Mouse (Mus musculus) thymus, postnatal 0 days (tissue): ENCODE data around the gene Tmprss3. TPM values are rescaled to one million over a fixed set of nuclear protein-coding genes. Genes with fewer than 3 reads are reported as not detected.
A peak's percentile ranks its signal among the peaks of the same experiment; 100 is the strongest.

Source experiments
- DNase-seq: peaks from one replicate; pipeline ENCODE4 v3.0.0-alpha.2; 2015; ENCODE audit warnings: low spot score
- polyA plus RNA-seq: library from polyadenylated mRNA; unstranded; fragments of >200 nt; fragmentation: Nextera tagmentation; extraction: Ambion mirVana; gene quantifications from 2 replicates; pipeline ENCODE4 v1.2.1, GENCODE M21; 2015

Tmprss3 gene
- polyA plus RNA-seq, 1 experiment from 2014 or later, result 0.25 TPM

DNA sequence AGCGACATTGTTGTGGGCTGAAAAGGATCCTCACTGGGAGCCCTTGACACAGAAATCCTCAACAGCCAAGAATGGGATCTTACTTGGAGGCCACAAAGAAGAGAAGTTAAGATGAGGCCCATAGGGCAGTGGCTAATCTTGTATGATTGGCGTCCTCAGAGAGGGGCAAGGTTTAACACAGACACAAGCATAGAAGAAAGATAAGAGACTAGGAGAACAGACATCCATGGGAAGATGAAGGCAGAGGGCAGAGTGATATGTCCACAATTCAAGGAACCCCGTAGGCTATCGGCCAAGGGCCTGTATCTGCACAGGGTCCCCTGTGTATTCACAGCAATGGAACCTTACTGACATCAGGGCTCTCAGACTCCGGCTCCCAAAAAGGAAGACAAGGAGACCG, 3.6 kb downstream of the Tmprss3 start:
- DNase-seq, result no peak

- DNase-seq, result no peak
Measured at GRCm38 (mm10) chr17:31193360-31193759, 5.4 kb downstream of the Tmprss3 start.

- no peak for DNase-seq
Measured at GRCm38 (mm10) chr17:31192663-31193062, 6.1 kb downstream of the Tmprss3 start.

- no peak for DNase-seq
Measured at GRCm38 (mm10) chr17:31191825-31192224, 7.0 kb downstream of the Tmprss3 start.

- DNase-seq, result peak; percentile 84
Measured at GRCm38 (mm10) chr17:31187370-31187769, 11.4 kb downstream of the Tmprss3 start.

GRCm38 (mm10) chr17:31184269-31184990, 14.3 kb downstream of the Tmprss3 start:
- peak; percentile 52 for DNase-seq

DNA sequence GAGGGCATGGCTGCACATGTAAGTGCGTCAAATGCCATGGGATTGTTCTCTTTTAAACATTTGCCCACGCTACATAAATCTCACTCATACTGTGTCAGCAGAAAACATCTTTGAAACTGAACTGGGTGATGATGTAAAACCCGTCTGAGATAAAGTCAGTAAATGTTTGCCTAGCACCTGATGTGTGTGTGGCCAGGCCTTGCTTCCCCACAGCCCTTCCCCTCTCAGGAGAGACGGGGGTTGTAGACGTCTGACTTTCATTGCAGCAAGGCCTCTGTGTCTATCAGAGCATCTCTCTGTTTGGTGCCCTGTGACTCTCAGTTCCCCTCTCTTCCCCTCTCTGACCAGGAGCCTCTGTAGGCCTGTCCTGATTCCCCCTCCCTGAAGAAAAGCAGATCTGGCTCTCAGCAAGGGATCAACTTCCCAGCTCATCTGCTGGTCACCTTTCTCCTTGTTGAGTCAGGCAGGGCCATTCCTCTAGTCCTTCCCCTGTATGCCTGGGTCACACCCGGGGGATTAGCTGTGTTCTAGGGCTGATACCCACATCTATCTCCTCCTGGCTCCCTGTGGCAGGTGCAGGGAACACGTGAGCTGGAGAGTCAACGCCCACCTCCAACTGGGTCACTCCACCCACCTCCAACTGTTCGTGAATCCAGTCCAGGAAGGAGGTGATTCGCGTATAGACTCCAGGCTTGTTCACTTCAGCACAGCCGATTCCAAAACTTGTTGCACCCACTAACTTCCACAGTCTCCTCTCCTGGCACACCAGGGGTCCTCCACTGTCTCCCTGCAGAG, 15.4 kb downstream of the Tmprss3 start:
- DNase-seq, result peak; percentile 58

DNA sequence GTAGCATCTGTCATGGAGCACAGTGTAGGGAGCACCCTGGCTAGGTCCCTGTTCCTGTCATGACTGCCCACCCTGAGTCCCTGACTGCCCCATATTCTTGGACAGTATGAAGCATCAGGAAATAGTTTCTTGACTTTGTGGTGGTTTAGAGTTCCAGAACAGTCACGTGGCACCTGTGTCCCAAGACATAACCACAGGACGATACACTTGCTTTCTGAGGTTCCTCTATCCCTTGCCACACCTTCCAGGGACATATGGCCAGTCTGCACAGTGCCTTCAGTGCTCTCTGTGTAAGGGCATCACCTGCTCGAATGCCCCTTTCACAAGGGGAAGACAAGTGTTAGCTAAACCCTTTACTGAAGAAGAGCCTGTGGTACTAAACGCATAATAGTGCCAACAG, 17.3 kb downstream of the Tmprss3 start:
- DNase-seq, result no peak

- DNase-seq, result peak; percentile 87
Measured at GRCm38 (mm10) chr17:31176321-31176720, 22.5 kb downstream of the Tmprss3 start.

DNA sequence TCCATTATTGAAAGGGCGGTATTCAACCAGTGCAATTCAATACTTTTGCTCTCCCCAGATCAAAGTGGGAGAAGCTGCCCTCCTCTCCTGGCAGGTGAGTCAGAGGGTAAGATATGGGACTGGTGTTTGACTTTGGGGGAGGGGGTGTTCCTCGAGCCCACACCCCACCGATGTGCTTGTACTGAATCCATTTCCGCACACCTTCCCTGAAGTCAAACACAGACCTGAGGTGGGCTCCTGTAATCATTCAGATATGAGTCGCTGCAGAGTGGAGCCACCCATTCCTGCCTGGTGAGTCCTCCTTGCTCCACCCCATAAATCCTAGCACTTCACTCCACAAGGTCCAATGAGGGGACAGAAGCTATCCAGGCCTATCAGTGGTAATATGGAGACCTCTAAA, 29.0 kb downstream of the Tmprss3 start:
- no peak for DNase-seq

DNA sequence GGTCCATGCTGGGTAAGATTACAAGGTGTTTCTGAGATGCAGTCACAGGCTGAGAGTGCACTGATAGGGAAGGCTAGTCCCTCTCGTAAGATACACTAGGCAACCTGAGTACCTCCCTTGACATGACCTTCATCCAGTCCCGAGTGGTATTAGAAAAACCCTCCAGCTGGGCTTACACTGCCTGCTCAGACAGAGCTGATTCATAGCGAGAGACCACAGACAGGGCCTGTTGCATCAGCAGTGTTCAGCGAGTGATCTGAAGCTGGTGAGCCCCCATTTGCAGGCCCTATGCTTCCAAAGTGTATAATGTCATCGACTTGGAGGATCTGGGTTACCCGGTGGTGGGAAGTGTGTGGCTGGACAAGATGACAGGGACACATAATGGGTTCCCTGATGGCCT, 33.6 kb downstream of the Tmprss3 start, which contains the start of gene Tff1:
Gene Tff1, minus strand, starts transcription at position 151 of the 400 bp plus-strand sequence.
- no peak for DNase-seq

- peak; percentile 83 for DNase-seq
Measured at GRCm38 (mm10) chr17:31163821-31164220, 35.0 kb downstream of the Tmprss3 start.

- DNase-seq, result no peak
Measured at GRCm38 (mm10) chr17:31162607-31163006, 36.2 kb downstream of the Tmprss3 start.

GRCm38 (mm10) chr17:31160291-31160690, 38.5 kb downstream of the Tmprss3 start:
- DNase-seq, result no peak

DNA sequence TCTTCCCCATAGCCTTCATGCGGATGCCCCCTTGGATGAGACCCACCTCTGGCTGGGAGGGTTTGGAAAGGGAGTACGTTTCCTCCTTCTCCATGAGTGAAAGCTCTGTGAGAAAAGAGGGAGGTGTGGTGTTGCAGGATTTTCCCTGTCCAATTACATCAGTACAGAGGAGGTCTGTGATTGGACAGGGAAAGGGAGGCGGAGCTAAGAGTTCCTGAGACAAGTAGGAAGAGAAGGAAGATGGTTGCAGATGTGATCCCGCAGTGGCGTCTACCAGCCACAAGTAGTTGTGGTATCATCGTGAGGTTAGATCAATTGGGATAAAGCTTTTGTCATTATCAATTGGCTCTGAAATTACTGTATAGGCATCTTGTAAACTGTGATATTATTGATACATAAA, 40.9 kb downstream of the Tmprss3 start:
- no peak for DNase-seq

GRCm38 (mm10) chr17:31153785-31154184, 45.0 kb downstream of the Tmprss3 start:
- peak; percentile 63 for DNase-seq

DNA sequence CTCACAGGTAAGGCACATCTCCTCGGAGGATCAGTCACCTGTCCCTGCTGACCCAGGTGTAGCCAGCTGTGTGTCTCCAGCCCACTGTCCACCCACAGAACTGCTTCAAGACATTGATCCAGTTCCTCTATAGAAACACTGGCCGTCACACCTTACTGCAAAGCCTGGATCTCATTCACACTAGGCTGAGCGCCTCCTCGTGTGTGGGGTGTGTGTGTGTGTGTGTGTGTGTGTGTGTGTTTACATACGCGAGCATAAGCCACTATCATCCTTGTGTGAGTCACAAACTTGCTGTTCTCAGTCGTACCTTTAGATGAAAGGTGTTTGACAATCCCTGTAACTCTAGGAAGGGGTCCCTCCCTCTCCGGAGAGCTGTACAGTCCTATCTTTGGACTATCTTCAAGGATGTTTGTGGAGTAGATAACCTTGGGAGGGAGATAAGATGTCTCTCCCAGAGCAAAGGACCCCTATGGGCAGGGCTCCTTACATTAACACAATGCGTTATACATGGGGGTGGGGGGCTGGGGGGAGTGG, 45.7 kb downstream of the Tmprss3 start:
- DNase-seq, result no peak

DNA sequence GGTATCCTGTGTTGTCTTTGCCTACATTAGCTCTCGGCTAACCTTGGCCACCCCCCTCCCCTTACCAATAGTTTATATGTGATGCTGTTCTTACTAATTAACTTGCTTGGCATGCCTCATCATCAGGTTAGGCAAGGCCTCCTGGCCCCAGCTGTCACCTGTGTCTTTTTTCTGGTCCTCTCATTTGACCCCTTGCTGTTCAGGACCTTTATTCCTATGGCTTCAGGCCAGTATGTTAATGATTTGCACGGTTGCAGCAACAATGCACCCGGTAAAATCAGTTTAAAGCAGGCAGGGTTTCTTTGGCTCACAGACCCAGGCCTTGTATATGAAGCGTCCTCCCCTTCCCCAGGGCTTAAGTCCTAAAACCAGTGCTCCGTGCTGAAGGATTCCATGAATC, 46.3 kb downstream of the Tmprss3 start:
- no peak for DNase-seq

DNA sequence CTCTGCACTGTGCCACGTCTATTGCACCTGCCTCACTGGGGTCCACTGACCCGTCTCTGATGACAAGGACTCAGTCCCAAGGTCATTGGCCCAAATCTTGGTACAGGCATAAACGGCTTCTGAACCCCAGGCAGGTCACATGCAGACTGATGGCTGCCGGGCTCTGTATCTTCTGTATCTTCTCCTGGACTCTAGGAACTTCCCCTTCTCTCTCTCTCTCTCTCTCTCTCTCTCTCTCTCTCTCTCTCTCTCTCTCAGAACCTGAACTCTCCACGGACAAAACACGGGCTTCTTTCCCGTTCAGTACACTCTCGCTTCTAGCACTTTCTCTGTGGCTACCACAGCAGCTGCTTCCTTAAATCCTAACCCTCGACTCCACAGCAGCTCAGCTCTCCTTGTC, 52.8 kb downstream of the Tmprss3 start:
- DNase-seq, result no peak

- no peak for DNase-seq
Measured at GRCm38 (mm10) chr17:31144040-31145037, 54.4 kb downstream of the Tmprss3 start, which contains the start of gene Tff2. Gene Tff2 (minus strand): TSS chr17:31144282.

DNA sequence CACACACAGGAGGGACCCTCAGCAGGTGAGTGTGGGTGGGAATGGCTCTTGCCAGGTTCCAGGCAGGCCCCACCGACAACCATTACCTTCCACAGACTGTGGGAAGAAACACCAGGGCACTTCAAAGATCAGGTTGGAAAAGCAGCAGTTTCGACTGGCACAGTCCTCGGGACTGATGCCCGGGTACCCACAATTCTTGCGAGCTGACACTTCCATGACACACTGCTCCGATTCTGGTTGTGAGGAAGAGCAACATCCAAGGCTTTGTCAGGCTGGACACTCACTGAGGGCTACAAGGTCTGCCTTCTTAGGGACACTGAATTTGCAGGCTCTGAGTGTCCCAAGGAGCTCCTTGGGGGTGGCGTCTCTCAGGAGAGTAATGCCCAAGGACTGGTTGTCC, 56.7 kb downstream of the Tmprss3 start:
- DNase-seq, result no peak
